Mouse (Mus musculus) urinary bladder, postnatal 4 days (tissue): ENCODE measurements around the gene Aif1l.

Experiments
- DNase-seq, 2 experiments: peaks; one replicate each; pipeline ENCODE4 v3.0.0; 2021 to 2022; ENCODE audit warnings: low spot score in 2 of 2

Gene Aif1l

DNA sequence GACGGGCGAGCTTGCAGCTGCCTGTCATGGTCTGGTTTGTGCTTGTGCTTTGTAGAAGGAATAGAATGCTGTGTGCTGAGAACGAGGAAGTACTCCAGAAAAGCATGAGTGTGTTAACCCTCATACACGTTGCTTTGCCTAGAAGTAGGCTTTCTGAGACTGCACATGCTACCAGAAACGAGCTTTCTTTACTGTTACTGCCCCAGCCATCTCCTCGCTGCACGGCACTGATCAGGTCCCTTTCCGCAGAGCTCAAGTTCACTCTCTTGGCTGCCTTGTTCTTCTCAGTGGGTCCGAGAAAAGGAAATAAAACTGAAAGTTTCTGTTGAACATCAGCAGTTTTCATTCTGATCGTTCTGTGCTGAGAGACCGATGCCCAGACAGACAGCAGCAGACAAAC is 58.8 kb downstream of the Aif1l start:
- no peak for DNase-seq

DNA sequence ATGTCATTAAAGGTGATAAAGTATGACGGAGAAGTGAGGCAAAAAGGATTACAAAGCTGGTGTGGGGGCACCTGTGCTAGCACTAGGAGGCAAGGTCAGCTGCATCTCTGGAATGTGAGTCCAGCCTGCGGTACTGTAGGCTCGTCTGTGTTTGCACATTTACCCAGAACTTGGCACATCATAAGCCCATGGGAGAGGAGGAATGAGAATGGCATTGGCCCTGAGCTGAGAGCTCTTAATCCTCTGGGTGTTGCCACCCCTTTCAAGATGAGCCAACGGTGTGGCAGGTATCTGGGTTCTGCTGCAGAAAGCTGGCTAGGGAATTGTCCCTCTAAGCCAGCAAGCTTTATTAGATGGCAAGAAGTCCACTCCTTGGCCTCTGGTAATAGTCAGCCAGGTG is 69.8 kb downstream of the Aif1l start:
- no peak for DNase-seq

DNA sequence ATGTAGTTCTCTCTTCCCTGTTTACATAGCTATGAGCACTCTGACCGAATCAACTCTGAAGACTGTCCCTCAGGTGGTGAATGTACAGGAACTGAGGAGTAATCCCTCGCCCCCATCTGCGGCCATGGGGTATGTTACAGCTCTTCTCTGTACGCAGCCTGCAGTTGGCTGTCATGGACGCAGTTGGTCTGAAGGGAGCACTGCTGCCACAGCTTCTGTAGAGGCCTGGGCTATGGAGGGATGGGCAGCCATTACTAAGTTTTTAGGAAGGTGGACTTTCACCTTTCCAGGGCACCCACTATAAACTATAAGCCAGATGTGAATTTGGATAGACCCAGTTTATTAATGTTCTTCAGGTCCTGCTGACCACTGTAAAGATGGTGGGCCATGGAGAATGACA is 70.3 kb downstream of the Aif1l start:
- no peak for DNase-seq
